Mouse (Mus musculus) neural tube, embryonic 13.5 days (tissue): Measurements from ENCODE around the gene Dr1. TPM values are rescaled to one million over a fixed set of nuclear protein-coding genes. Genes with fewer than 3 reads are reported as not detected.
"Not testable (repeated sequence)": the region's sequence is repeated elsewhere in the genome, so short reads cannot be mapped to it uniquely, and the experiment has no call there.

Source experiments
- ATAC-seq: fragments of 200-750 bp; cut with Nextera tagmentation; 2 replicates; pipeline ENCODE4 v1.8.0; 2017; ENCODE audit warnings: low read depth, mild to moderate bottlenecking, moderate TSS enrichment, moderate library complexity
- H3K27ac ChIP-seq: fragments of 300-500 bp; sonication (generic); replicated peaks from 2 replicates; pipeline ENCODE4 v1.5.1; 2015; ENCODE audit warnings: moderate library complexity, mild to moderate bottlenecking, inconsistent platforms
- H3K27me3 ChIP-seq: fragments of 300-500 bp; sonication (generic); 2 replicates; pipeline ENCODE4 v1.6.1; 2015; ENCODE audit warnings: mild to moderate bottlenecking, inconsistent platforms
- H3K36me3 ChIP-seq: fragments of 300-500 bp; sonication (generic); 2 replicates; pipeline ENCODE4 v1.6.1; 2015; ENCODE audit warnings: mild to moderate bottlenecking, inconsistent platforms
- H3K4me1 ChIP-seq: fragments of 300-500 bp; sonication (generic); replicated peaks from 2 replicates; pipeline ENCODE4 v1.6.1; 2015; ENCODE audit warnings: inconsistent platforms
- H3K4me2 ChIP-seq: fragments of 300-500 bp; sonication (generic); 2 replicates; pipeline ENCODE4 v1.6.1; 2015; ENCODE audit warnings: inconsistent platforms, mild to moderate bottlenecking, moderate library complexity
- H3K4me3 ChIP-seq: fragments of 300-500 bp; sonication (generic); 2 replicates; pipeline ENCODE4 v1.5.1; 2015; ENCODE audit warnings: mild to moderate bottlenecking, inconsistent platforms
- H3K9ac ChIP-seq: fragments of 300-500 bp; sonication (generic); 2 replicates; pipeline ENCODE4 v1.6.1; 2015; ENCODE audit warnings: moderate library complexity, mild to moderate bottlenecking, inconsistent platforms
- H3K9me3 ChIP-seq: fragments of 300-500 bp; sonication (generic); 2 replicates; pipeline ENCODE4 v1.6.1; 2016; ENCODE audit warnings: inconsistent platforms
- WGBS: fragments of 180-500 bp; shearing (Covaris S2); methylation state at CpG from one replicate; pipeline ENCODE4 v1.1.7; 2015; 5-methylcytosine and 5-hydroxymethylcytosine counted together
- polyA plus RNA-seq: library from polyadenylated mRNA; unstranded; fragments of >200 nt; fragmentation: Nextera tagmentation; extraction: Ambion mirVana; gene quantifications from 2 replicates; pipeline ENCODE4 v1.2.1, GENCODE M21; 2015

The Dr1 gene
- polyA plus RNA-seq, 1 experiment from 2014 or later = 39.7 TPM

DNA sequence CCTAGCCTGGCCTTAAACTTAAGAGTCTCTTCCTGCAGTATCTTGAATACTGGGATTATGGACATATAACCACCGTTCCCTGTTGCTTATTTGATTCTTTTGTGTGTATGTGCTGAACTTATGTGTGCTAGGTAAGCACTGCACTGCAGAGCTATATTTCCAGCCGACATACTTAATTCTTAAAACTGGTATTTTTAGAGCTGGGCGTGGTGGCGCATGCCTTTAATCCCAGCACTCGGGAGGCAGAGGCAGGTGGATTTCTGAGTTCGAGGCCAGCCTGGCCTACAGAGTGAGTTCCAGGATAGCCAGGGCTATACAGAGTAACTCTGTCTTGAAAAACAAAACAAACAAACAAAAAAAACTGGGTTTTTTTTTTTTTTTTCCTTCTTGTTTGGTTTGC is 2.6 kb downstream of the Dr1 start:
- not testable (repeated sequence) for H3K9ac ChIP-seq, H3K27ac ChIP-seq, ATAC-seq, H3K9me3 ChIP-seq, H3K27me3 ChIP-seq
- H3K4me3 ChIP-seq = peak overlapping the region; percentile 20
- H3K4me1 ChIP-seq = peaks cover 46% of the 10 kb centered on the region
- H3K36me3 ChIP-seq = peaks cover 11% of the 10 kb centered on the region
- 92% methylated on average over 6 of the region's 6 CpGs for WGBS
- H3K4me2 ChIP-seq = peak overlapping the region; percentile 97

DNA sequence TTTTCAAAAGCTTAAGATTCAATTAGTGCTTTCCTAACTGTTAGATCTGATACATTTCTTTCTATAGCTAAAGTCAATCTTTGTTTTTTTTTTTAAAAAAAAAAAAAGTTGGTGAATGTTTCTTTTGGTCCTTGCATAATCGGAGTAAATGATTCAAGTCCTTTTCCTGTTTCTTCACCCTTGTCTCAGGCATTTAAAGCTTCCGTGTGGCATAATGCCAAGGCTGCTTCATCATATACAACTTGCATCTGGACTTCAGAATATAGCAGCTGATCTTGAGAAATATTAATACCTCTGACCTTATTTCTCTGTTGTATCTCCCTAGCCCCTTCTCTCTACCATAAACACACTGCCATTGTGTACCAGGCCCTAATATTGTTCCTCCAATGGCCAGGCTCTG is 18.3 kb downstream of the Dr1 start:
- ATAC-seq = no peak

DNA sequence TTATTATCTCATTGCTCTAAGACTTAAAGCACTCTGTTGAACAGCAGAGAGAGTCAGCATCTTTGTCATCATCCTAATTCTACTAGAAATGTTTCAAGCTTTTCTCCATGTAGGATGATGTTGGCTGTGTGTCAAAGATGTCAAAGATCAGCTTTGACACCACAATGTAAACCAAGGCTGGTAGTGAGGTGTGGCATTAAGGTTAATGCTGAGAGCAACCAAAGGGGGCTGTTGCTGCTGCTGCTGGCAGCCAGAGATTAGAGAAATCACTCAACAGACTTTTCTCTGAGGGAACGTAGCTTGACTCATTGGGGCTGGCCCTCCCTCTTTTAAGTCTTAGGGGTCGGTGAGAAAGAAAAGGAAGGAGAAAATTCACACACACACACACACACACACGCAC is 32.9 kb downstream of the Dr1 start:
- H3K4me2 ChIP-seq = no peak overlapping the region
- WGBS = 72% methylated on average over 3 of the region's 3 CpGs
- no peak overlapping the region for H3K4me3 ChIP-seq
- no peak overlapping the region for H3K9ac ChIP-seq
- H3K36me3 ChIP-seq = no peaks in the 10 kb centered on the region
- H3K27ac ChIP-seq = no peak overlapping the region
- no peaks in the 10 kb centered on the region for H3K9me3 ChIP-seq
- ATAC-seq = no peak
- H3K4me1 ChIP-seq = no peaks in the 10 kb centered on the region
- H3K27me3 ChIP-seq = no peaks in the 10 kb centered on the region

More for the DNA sequence above, 18.3 kb downstream of the Dr1 start:
- Histone ChIP-seq H3K36me3 (no peaks in the 10 kb centered on the region), H3K4me2 (no peak overlapping the region), H3K27ac (no peak overlapping the region), H3K27me3 (no peaks in the 10 kb centered on the region), H3K9ac (no peak overlapping the region), H3K4me3 (no peak overlapping the region), H3K9me3 (no peaks in the 10 kb centered on the region), H3K4me1 (no peaks in the 10 kb centered on the region)
- WGBS = 89% methylated on average over 2 of the region's 2 CpGs

DNA sequence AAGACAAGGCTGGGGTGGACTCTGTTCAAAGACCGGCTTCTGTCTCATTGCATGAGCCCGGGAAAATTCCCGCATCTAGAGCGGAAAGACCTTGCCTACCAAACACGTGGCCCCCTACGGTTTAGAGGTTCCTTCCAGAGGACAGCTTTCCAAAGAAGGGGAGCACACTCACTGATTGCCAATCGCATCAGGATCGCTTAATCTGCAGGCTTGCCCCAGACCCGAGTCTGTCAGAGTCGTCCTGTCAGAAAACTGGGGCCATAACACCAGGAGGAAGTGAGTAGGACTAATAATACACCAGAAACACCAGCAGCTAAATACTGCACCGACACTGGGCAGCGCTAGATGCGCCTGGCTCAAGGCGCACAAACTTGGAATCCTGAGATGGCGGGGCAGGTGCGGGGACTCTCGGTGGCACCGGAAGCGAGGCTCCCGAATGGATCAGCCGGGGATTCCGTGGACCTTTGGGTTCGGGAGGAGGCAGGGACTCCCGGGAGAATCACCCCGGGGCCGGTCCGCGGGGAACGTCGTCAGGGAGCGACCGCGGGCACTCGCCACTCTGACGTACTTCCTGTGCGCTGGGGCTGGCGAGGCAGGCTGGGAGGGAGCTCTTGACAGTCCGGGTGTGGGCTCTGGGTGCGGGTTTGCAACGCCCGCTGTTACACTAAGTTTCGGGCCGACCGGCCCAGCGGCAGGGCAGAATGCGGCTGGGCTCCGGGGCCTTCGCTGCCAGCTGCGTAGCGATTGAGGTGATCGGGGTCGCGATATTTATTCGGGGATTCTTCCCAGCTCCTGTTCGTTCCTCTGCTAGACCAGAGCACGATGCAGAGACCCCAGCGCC is 43.7 kb downstream of the Dr1 start, which contains the start of gene Pigg:
Gene Pigg (plus strand): TSS at position 386 of the 841 bp plus-strand sequence.
- Histone ChIP-seq H3K4me3 (peak within 1 kb of the TSS; percentile 76), H3K4me2 (peak within 1 kb of the TSS; percentile 89), H3K27me3 (no peaks in the 10 kb centered on the region), H3K36me3 (peaks cover 4% of the 10 kb centered on the region), H3K4me1 (peaks cover 13% of the 10 kb centered on the region), H3K9me3 (0 out of 2 replicates have a peak, but pooled peaks cover 4% of the 10 kb centered on the region), H3K27ac (peak within 1 kb of the TSS; percentile 90), H3K9ac (peak within 1 kb of the TSS; percentile 84)
- under 1% methylated on average over 57 of the region's 57 CpGs for WGBS
- peak; percentile 99 for ATAC-seq

DNA sequence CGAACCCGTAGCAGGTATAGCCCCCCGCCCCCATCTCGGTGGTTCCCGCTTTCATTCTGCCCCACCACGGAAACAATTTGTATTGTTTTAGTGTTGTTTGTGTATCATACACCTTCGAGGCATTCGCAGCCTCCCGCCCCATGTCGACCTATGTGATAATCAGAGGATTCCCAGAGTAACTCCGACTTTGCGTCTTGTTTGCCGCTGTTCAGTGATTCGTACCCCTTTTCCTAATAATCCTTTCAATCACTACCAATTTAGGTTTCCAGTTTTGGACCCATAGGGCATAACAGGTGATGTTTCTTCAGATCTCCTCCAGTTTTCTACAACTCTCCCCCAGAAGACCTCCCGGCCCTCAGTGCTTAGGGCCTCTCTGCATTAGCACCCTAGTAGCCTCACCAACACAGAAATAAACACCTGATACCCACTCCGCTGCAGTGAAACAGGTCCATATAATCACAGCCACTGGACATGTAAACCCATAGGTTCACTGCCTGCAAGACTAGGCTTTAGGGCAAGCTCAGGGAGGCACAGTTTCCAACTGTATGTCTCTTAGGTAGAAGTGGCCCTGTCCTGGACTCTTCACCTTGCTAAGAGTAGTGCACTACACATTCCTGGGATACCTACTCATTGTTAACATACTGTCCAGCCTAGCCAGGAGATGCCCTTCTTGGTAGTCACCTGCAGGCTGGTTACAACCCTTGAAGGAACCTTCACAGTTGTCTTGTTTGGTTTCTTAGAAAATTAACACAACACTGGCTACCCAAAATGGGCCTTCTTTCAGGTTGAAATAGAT is 44.6 kb downstream of the Dr1 start:
- H3K36me3 ChIP-seq = peaks cover 11% of the 10 kb centered on the region
- peak overlapping the region; percentile 84 for H3K9ac ChIP-seq
- peak overlapping the region; percentile 90 for H3K27ac ChIP-seq
- H3K27me3 ChIP-seq = no peaks in the 10 kb centered on the region
- peak overlapping the region; percentile 89 for H3K4me2 ChIP-seq
- 8% methylated on average over 16 of the region's 16 CpGs for WGBS
- peaks cover 13% of the 10 kb centered on the region for H3K4me1 ChIP-seq
- H3K4me3 ChIP-seq = peak overlapping the region; percentile 76
- no peak for ATAC-seq
- H3K9me3 ChIP-seq = 0 out of 2 replicates have a peak, but pooled peaks cover 4% of the 10 kb centered on the region

Other genes starting within 250 kb of the Dr1 start
- 106 TPM in 2 replicates for gene Mtf2, start 203.2 kb upstream of the Dr1 start, polyA plus RNA-seq
- gene Tmed5, start 136.3 kb upstream of the Dr1 start, polyA plus RNA-seq = 24.1 and 24.8 TPM in 2 replicates
- 2.6 and 3.1 TPM in 2 replicates for gene Ccdc18, start 136.0 kb upstream of the Dr1 start, polyA plus RNA-seq
- 4.4 and 5.0 TPM in 2 replicates for gene Pigg, start 43.7 kb downstream of the Dr1 start, polyA plus RNA-seq
- 0.99 and 1.1 TPM in 2 replicates for gene Gm42517, start 99.0 kb downstream of the Dr1 start, polyA plus RNA-seq
- gene Pde6b, start 119.5 kb downstream of the Dr1 start, polyA plus RNA-seq = 0.27 TPM in 1 of 2 replicates, not detected in the other
- 419 and 442 TPM in 2 replicates for gene Atp5k, start 165.6 kb downstream of the Dr1 start, polyA plus RNA-seq
- gene Mfsd7a, start 180.0 kb downstream of the Dr1 start, polyA plus RNA-seq = 0.20 TPM in 1 of 2 replicates, not detected in the other
- gene Pcgf3, start 192.3 kb downstream of the Dr1 start, polyA plus RNA-seq = 27.1 and 32.4 TPM in 2 replicates